Mouse (Mus musculus) heart, postnatal 14 days (tissue): ENCODE results near the gene Fmnl2. TPM values are rescaled to one million over a fixed set of nuclear protein-coding genes. Genes with fewer than 3 reads are reported as not detected.
A peak's percentile ranks its signal among the peaks of the same experiment; 100 is the strongest.

Experiments
- DNase-seq, 2 experiments: peaks; one replicate each; pipeline ENCODE4 v3.0.0; 2021 to 2022
- intact Hi-C: fragments of 180-260 bp; cut with DNase I; formaldehyde crosslinking; loops from one replicate; pipeline ENCODE4 v1.15.1; 2025
- total RNA-seq, 2 experiments: library from RNA; stranded (reverse); gene quantifications; 2 replicates each; pipeline ENCODE4 v1.2.3; 2021

The Fmnl2 gene
- total RNA-seq, 2 experiments from 2014 or later, result 7.5 TPM

DNA sequence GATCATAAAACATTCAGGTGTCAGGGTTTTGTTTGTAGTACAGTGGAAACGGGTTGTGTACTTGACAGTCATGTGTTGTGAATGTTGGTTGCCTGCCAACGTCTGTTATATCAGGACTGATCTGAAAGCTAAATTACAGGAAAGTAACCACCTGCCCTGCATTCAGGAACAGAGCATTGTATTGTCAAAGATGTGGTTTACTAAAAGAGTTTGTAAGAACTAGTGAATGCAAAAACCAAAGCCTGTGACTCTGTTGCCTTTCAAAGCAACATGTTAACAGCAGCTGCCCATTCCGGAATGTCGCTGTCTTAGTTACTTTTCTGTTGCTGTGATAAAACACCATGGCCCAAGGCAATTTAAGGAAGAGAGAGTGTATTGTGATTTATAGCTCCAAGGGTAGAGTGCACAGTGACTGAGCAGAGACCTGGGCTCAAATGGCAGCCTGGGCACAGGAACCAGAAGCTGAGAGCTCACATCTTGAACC lies 121.7 kb downstream of the Fmnl2 start:
- intact Hi-C loops, result no loop called here
- no peak for DNase-seq

GRCm38 (mm10) chr2:52981126-52981525 lies 123.5 kb downstream of the Fmnl2 start:
- intact Hi-C loops, result no loop called here
- no peak for DNase-seq

- intact Hi-C loops, result no loop called here
- DNase-seq, result no peak
Observed at GRCm38 (mm10) chr2:52981595-52981994, 123.9 kb downstream of the Fmnl2 start.

DNA sequence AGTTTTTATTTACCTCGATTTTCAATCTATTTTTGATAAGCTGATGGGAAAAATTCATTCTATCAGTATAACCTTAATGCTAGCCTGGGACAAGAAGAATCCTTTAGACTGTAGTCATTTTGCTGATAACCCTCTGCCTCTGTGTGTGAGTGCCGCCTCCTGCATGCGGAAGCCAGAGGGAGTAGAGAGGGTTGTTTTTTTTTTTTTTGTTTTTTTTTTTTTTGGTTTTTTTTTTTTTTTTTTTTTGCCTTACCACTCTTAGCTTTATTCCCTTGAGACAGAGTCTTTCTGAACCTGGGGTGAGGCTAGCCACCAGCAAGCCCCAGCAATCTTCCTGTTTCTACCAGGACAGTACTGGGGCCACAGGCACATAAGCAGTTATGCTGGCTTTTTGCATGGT lies 124.8 kb downstream of the Fmnl2 start:
- intact Hi-C loops, result no loop called here
- no peak for DNase-seq

- intact Hi-C loops, result no loop called here
- DNase-seq, result no peak
Observed at GRCm38 (mm10) chr2:52984556-52984955, 126.9 kb downstream of the Fmnl2 start.

GRCm38 (mm10) chr2:52985167-52985566 lies 127.5 kb downstream of the Fmnl2 start:
- intact Hi-C loops, result no loop called here
- peak in 1 of 2 experiments; percentile 31 for DNase-seq

DNA sequence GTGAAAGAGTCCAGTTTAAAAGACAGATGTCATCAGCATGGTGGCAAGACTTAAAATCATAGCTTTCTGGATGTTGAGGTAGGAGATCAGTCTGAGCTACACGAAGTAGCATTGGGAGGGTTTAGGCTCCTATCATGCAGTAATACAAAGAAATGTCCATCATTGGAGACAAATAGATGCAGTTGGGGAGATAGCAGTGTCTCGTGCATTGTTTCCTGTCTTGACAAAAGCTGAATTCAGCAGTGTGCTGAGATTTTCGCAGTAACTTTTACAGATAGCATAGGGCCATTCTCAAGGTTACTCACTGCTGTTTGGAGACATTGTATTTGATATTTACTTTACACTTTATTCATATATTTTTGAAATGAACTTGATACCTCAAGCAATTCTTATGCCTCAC lies 128.7 kb downstream of the Fmnl2 start:
- no peak for DNase-seq
- intact Hi-C loops, result no loop called here

- intact Hi-C loops, result no loop called here
- DNase-seq, result no peak
Observed at GRCm38 (mm10) chr2:52987035-52987434, 129.4 kb downstream of the Fmnl2 start.

- intact Hi-C loops, result no loop called here
- DNase-seq, result no peak
Observed at GRCm38 (mm10) chr2:52987637-52988295, 130.1 kb downstream of the Fmnl2 start.

- DNase-seq, result no peak
- intact Hi-C loops, result no loop called here
Observed at GRCm38 (mm10) chr2:52989316-52989715, 131.7 kb downstream of the Fmnl2 start.

- intact Hi-C loops, result loop anchor here (10.0 kb wide), 1 partner anchor 46 kb away; no protein-coding TSS in a partner anchor
Observed at GRCm38 (mm10) chr2:52990874-52991687, 133.4 kb downstream of the Fmnl2 start.

DNA sequence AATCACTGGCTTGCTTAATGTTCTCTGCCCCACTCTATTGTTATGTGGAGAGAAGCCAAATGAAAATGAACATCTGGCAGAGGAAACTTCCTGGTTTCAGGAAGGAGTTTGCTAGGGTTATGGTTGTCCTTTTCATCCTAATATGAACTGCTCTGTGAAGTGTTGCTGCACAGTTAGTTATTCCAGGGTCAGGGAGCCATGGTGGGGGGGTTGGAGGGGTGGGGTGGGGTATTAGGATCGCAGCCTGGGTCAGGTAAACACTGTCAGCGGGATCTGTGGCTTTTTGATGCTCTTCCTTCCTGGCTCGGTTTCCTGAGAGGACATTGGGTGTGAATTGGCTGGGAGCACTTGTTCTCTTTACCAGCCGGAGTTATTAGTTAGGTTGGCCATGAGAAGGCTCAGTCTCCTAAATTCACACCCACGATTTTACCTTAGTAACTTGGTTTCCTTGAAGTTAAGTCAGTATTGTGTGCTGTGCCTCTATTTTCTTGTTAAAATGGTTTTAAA lies 134.1 kb downstream of the Fmnl2 start:
- DNase-seq, result no peak
- intact Hi-C loops, result loop anchor here (10.0 kb wide), 1 partner anchor 47 kb away; no protein-coding TSS in a partner anchor

More at GRCm38 (mm10) chr2:52990874-52991687, 133.4 kb downstream of the Fmnl2 start:
- DNase-seq, result peak; percentile 51 to 56

DNA sequence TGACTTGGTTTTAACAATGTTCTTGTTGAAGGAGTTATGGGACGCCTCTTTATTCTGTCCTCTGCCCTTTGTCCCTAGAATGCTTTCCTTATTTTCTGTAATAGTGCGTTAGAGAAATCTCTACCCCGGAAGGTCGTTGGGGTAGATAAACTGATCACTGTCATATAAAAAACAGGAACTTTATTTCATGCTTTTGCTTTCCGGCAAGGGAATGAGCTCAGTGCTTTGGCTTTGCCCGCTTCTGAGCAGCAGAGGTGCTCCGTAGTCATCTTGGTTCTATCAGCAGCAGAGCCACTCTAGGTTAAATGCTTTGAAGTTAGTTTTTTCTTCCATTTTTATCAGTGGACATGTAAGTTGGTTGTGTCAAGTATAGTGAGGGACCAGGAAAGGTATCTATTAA lies 135.6 kb downstream of the Fmnl2 start:
- intact Hi-C loops, result loop anchor here (10.0 kb wide), 1 partner anchor 48 kb away; no protein-coding TSS in a partner anchor
- no peak for DNase-seq

- peak; percentile 25 to 35 for DNase-seq
- intact Hi-C loops, result loop anchor here (10.0 kb wide), 1 partner anchor 50 kb away; no protein-coding TSS in a partner anchor
Observed at GRCm38 (mm10) chr2:52994526-52994925, 136.9 kb downstream of the Fmnl2 start.

- intact Hi-C loops, result loop anchor here (10.0 kb wide), 1 partner anchor 53 kb away; no protein-coding TSS in a partner anchor
- peak in 1 of 2 experiments; percentile 12 for DNase-seq
Observed at GRCm38 (mm10) chr2:52997955-52998750, 140.5 kb downstream of the Fmnl2 start.

DNA sequence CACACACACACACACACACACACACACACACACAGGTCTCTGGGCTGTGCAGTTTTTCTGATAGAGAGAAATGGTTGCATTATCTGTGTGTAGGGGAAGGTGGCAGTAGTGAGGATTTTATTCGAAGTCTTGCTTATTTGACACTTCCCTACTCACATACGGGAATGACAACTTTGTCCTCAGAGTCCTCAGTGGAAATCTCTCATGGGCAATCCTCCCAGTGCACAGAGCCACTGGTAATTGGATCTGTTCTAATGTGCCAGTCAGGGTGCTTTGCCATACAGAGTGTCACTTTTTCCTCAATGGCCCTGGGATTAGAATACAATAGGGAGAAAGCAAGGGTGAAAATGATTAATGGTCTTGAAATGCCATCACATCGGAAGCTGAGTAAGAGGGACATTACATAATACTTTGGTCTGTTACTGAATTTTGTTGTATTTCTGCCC lies 141.9 kb downstream of the Fmnl2 start:
- DNase-seq, result no peak
- intact Hi-C loops, result loop anchor here (10.0 kb wide), 1 partner anchor 55 kb away; no protein-coding TSS in a partner anchor

- DNase-seq, result no peak
- intact Hi-C loops, result no loop called here
Observed at GRCm38 (mm10) chr2:53000446-53000845, 142.8 kb downstream of the Fmnl2 start.

- intact Hi-C loops, result loop anchor here (2.0 kb wide), 3 partner anchors 79 to 243 kb away; no protein-coding TSS in a partner anchor
- DNase-seq, result no peak
Observed at GRCm38 (mm10) chr2:53006161-53006560, 148.5 kb downstream of the Fmnl2 start.

DNA sequence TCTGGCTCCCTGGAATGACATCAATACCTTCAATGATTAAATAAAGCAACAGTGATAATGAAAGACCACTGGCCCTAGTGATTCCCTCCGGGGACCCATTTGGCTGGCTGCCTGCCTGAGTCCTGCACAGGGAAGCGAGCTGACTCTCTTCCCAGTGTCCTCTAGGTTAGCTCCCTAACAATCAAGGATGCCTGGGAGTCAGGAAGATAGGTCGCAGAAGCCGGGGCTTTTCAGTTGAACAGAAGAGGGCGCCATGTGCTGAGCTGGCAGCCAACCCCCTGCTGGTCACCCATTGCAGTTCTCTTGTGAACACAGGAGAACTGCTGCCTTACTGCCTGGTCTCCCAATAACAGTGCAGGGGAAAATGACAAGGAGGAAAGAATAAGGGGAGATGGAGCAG lies 149.5 kb downstream of the Fmnl2 start:
- intact Hi-C loops, result loop anchor here (2.0 kb wide), 3 partner anchors 78 to 244 kb away; no protein-coding TSS in a partner anchor

GRCm38 (mm10) chr2:53013051-53013450 lies 155.4 kb downstream of the Fmnl2 start:
- intact Hi-C loops, result no loop called here
- no peak for DNase-seq

More for the DNA sequence above, 149.5 kb downstream of the Fmnl2 start:
- peak; percentile 72 to 75 for DNase-seq
